Mouse (Mus musculus) stomach, embryonic 15.5 days (tissue): ENCODE results near the gene Triml1. TPM values are rescaled to one million over a fixed set of nuclear protein-coding genes. Genes with fewer than 3 reads are reported as not detected.

ENCODE experiments used
- polyA plus RNA-seq: library from polyadenylated mRNA; unstranded; fragments of >200 nt; fragmentation: Nextera tagmentation; extraction: Ambion mirVana; gene quantifications from 2 replicates; pipeline ENCODE4 v1.2.1, GENCODE M21; 2015

Triml1 gene
- polyA plus RNA-seq, 1 experiment from 2014 or later, result not detected

Other genes with a start within 250 kb of the Triml1 start
- not detected in 2 replicates for gene Triml2, start 39.1 kb upstream of the Triml1 start, polyA plus RNA-seq
- gene Zfp42, start 165.5 kb upstream of the Triml1 start, polyA plus RNA-seq, result not detected in 2 replicates